Mouse (Mus musculus): ENCODE results near the gene Metap1. TPM values are rescaled to one million over a fixed set of nuclear protein-coding genes. Genes with fewer than 3 reads are reported as not detected.

The Metap1 gene
- polyA plus RNA-seq, 1 experiment = 29.4 TPM

GRCm38 (mm10) chr3:138515656-138516370 is 26.5 kb upstream of the Metap1 start:
- no peak for TF ChIP-seq GATA1 (IDR thresholded peaks at IDR 0.05; ENCODE audit: low read length)

DNA sequence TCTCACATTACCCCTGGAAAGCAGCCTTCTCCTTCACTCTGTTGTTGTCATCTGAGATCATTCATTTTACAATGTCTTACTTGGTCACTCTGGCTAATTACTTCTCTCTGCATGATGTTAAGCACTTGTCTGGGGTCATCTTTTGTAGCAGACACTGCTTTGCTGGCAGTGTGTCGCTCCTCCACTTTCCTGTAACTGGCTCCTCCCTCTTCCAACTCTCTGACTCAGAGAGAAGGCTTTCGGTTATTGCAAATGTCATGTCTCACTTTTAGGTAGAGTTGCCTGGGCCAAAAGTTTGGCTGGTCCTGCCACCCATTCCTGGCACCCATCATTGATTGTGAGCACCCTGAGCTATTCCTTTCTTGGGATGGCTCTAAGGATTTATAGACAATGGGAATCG is 25.4 kb upstream of the Metap1 start:
- TF ChIP-seq GATA1 (IDR thresholded peaks at IDR 0.05; ENCODE audit: low read length) = no peak

- no peak for TF ChIP-seq GATA1 (IDR thresholded peaks at IDR 0.05; ENCODE audit: low read length)
Observed at GRCm38 (mm10) chr3:138513243-138513642, 23.9 kb upstream of the Metap1 start.

DNA sequence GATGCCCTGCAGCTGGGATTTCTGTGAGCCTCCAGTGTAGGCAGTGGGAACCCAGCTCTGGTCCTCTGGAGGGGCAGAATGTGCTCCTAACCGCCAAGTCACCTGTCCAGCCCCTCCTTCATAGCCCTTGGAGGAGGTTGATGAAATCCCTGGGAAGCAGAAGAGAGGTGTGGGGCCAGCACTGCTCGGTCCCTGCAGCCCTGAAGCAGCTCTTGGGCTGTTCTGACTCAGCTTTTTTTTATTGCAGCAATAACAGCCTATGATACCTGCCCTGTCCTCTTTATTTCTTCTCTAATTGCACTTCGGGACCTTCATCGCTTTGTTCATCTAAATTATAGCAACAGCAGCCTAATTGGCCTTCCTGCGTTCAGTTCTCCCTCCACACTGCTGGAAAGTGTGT is 21.2 kb upstream of the Metap1 start:
- no peak for TF ChIP-seq GATA1 (IDR thresholded peaks at IDR 0.05; ENCODE audit: low read length)

GRCm38 (mm10) chr3:138509581-138509980 is 20.3 kb upstream of the Metap1 start:
- no peak for TF ChIP-seq GATA1 (IDR thresholded peaks at IDR 0.05; ENCODE audit: low read length)

- no peak for TF ChIP-seq GATA1 (IDR thresholded peaks at IDR 0.05; ENCODE audit: low read length)
Observed at GRCm38 (mm10) chr3:138506749-138507148, 17.4 kb upstream of the Metap1 start.

GRCm38 (mm10) chr3:138503754-138504153 is 14.4 kb upstream of the Metap1 start:
- TF ChIP-seq GATA1 (IDR thresholded peaks at IDR 0.05; ENCODE audit: low read length) = no peak

- no peak for TF ChIP-seq GATA1 (IDR thresholded peaks at IDR 0.05; ENCODE audit: low read length)
Observed at GRCm38 (mm10) chr3:138499854-138500740, 10.8 kb upstream of the Metap1 start.

DNA sequence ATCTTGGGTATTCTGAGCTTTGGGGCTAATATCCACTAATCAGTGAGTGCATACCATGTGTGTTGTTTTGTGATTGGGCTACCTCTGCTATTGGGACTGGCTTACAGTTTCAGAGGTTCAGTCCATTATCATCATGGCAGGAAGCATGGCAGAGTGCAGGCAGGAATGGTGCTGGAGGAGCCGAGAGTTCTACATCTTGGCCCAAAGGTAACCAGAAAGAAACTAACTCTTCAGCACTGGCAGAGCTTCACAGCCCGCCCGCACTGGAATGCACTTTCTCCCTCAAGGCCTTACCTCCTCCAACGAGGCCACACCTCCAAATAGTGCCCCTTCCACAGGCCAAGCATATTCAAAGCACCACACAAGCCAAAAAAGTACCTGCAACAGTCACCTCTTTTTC is 9.4 kb upstream of the Metap1 start:
- TF ChIP-seq GATA1 (IDR thresholded peaks at IDR 0.05; ENCODE audit: low read length) = no peak

DNA sequence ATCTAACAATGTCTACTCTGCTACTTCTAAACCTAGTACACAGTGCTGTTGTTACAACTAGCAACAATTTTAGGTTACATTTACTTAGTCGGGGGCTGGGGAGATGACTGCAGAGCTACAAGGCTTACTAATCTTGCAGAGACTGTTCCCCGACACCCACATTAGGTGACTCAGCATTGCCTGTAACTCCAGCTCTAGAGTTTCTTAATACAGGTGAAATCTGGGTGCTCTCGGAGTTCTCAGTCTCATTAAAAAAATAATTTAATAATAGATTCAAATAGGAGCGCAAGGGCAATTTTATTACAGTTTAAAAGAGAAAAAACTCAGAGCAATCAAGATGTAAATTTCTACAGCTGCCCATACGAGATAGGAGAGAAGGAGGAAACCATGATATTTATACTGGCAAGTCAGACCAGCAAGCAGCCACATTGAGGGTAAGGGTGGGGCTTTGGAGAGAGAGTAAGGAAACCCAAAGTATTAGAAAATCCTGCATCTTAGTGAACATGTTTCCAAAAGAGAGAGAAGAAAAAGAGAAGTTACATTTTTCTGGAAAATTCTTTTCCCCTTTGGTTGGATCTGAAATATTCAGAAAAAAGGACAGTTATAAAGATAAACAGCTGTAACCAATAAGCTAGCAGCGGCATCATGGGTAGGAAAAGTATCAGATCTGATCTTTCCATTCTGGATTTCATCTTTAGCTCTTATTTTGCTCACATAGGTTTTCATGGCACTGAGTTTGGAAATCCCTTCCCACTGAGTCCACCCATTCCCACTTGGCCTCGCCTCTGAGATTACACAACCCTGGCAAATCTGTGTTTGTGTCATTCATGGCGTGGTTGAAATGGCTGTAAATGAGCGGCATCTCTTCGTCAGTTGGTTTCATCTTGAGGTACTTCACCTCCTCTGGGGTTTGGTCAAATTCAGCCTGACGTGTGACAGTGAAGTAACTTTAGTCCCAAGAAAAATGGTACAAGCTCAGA is 6.1 kb upstream of the Metap1 start:
- TF ChIP-seq GATA1 (IDR thresholded peaks at IDR 0.05; ENCODE audit: low read length) = no peak

DNA sequence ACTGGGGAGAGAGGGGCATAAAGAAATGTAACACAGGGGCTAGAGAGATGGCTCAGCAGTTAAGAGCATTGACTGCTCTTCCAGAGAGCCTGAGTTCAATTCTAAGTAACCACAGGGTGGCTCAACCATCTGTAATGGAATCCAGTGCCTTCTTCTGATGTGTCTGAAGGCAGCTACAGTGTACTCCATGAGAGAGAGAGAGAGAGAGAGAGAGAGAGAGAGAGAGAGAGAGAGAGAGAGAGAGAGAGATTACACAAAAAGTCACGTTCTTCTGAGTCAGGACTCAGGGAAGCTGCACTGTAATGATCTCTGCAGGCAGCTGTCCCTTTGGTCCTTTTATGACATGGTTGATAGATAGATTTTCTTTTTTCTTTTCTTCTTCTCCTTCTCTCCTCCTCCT is 5.2 kb upstream of the Metap1 start:
- TF ChIP-seq GATA1 (IDR thresholded peaks at IDR 0.05; ENCODE audit: low read length) = no peak

DNA sequence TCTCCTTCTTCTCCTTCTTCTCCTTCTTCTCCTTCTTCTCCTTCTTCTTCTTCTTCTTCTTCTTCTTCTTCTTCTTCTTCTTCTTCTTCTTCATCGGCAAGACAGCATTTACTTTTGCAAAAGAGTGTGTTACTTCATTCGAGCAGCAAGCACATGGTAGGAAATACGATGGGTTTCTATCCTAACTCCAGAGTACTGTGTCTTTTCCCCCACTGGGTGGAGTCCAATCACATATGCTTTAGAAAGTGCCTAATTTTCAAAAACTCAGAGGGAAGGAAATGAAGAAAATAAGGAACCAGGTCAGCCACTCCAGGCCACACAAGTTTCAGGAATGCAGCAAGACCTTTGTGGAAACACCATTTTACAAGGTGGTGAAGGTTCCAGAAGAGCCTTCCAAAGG is 4.4 kb upstream of the Metap1 start:
- TF ChIP-seq GATA1 (IDR thresholded peaks at IDR 0.05; ENCODE audit: low read length) = no peak

- TF ChIP-seq GATA1 (IDR thresholded peaks at IDR 0.05; ENCODE audit: low read length) = no peak
Observed at GRCm38 (mm10) chr3:138490034-138490337, 671 bp upstream of the Metap1 start.

DNA sequence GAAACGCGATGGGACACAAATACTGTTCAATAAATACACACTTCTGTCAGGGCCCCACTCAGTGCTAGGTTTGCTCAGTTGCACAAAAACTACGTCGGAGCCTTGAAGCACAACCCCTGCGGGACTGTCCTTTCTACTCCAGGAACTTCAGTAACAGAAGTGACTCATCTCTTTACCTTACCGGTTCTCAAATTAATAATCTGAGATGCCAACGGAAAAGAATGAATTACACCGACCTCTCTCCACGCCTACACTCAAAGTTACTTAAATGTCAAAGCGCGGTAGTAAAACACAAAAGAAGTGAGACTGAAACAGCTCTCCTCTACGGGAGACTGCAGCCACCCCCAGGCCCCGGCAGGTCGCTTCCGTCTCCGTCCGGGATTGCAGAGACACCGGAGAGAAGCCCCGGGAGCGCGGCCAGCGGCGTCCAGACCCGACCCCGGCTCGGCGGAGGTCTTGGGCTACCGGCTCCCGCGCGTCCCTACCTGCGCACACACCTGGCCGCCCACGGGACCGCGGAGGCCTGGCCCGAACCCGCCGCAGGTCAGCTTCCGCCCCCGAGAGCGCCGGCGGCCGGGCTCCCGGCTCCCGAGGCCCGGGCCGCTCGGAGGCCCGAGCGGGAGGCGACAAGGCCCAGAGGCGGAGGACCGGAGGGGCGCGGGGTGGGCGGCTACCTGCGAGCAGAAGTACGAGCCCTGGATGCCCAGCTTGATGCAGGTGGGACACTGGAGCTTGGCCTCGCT is 560 bp downstream of the Metap1 start:
- TF ChIP-seq GATA1 (IDR thresholded peaks at IDR 0.05; ENCODE audit: low read length) = no peak

GRCm38 (mm10) chr3:138483240-138483639 is 6.1 kb downstream of the Metap1 start:
- TF ChIP-seq GATA1 (IDR thresholded peaks at IDR 0.05; ENCODE audit: low read length) = no peak

Data from G1E-ER4 (cell line).